In genomic region chr2:102895197-102895596, GRCm38 (mm10) we compare ENCODE assay signal across 19 mouse cellular contexts. TPM values are rescaled to one million over a fixed set of nuclear protein-coding genes. Genes with fewer than 3 reads are reported as not detected.
DNase-seq lines count a peak whose midpoint lies in the region; ATAC-seq and TF ChIP-seq lines count a peak whose summit lies in the region.
"Had no signal": no experiment of that assay in that cellular context is flagged by ENCODE, and none has a peak within 500 bp of the region (broad histone marks: within the 10 kb centered on the region; RNA-seq: fewer than 3 reads in every experiment).

No protein-coding gene starts in this region.

- peaks cover 94% of the 10 kb centered on the region for H3K79me2 ChIP-seq in CH12.LX (replicated peaks; ENCODE audit: control insufficient read depth, extremely low read depth, insufficient read depth, poor library complexity, severe bottlenecking)

- H3K9ac ChIP-seq in heart, postnatal 0 days (replicated peaks; ENCODE audit: low read depth, low read length), result no peak overlapping the region
- H3K9ac ChIP-seq in CH12.LX (ENCODE audit: insufficient read depth, low read depth), result no peak overlapping the region
- H3K9ac ChIP-seq in hindbrain, embryonic 14.5 days, result no peak overlapping the region
- H3K9ac ChIP-seq: heart, embryonic 15.5 days; hindbrain, embryonic 15.5 days; liver, embryonic 13.5 days; midbrain, embryonic 15.5 days had no signal

- no peak for DNase-seq in heart, postnatal 0 days (ENCODE audit: low spot score)
- no peak for DNase-seq in heart, adult 8-10 months (ENCODE audit: low spot score)
- DNase-seq in 3134 (ENCODE audit: extremely low read depth, insufficient read length, low spot score) (peak; percentile 37), CH12.LX (ENCODE audit: extremely low read depth) (no peak)
- no peak for DNase-seq in natural killer cell, adult 2 months (ENCODE audit: low spot score in 2 of 2)
- DNase-seq in hindbrain, embryonic 14.5 days (ENCODE audit: low spot score), result no peak
- no peak for DNase-seq in B cell, adult 2 months
- DNase-seq: cerebellum, adult 11-12 months; cerebellum, postnatal 36 days; gastrocnemius, adult 2 months; heart, postnatal 4 days; kidney, adult 8-10 months; kidney, postnatal 10 days; liver, embryonic 13.5 days had no signal

- no peak overlapping the region for H3K4me2 ChIP-seq in heart, postnatal 0 days (ENCODE audit: low read depth, low read length)
- H3K4me2 ChIP-seq in CH12.LX (ENCODE audit: insufficient read depth, low read depth, poor library complexity, severe bottlenecking), result no peak overlapping the region
- H3K4me2 ChIP-seq in hindbrain, embryonic 14.5 days (replicated peaks), result no peak overlapping the region
- H3K4me2 ChIP-seq: heart, embryonic 15.5 days; hindbrain, embryonic 15.5 days; liver, embryonic 13.5 days; midbrain, embryonic 15.5 days had no signal

- peak; percentile 20; the same call in 1 of the 2 replicates for ATAC-seq in heart, postnatal 0 days (ENCODE audit: insufficient read depth, low read depth)
- ATAC-seq in megakaryocyte progenitor cell, adult 5-6 weeks (replicated peaks; ENCODE audit: poor library complexity), result peak; percentile 6; the same call in 1 of the 2 replicates
- no peak for ATAC-seq in hindbrain, embryonic 14.5 days (ENCODE audit: low FRiP score)
- ATAC-seq: forebrain, embryonic 14.5 days; midbrain, embryonic 15.5 days had no signal

- TF ChIP-seq POLR2A in CH12.LX (IDR thresholded peaks at IDR 0.05; ENCODE audit: low read depth, low read length), result no peak

- no peak for TF ChIP-seq CTCF in heart, postnatal 0 days (IDR thresholded peaks at IDR 0.05; ENCODE audit: low read depth)
- no peak for TF ChIP-seq CTCF in CH12.LX (conservative IDR thresholded peaks at IDR 0.05 in 1 of 2, IDR thresholded peaks at IDR 0.05 in 1 of 2; ENCODE audit: low read depth in 2 of 2, low read length in 2 of 2)

- no peak overlapping the region for H3K4me3 ChIP-seq in heart, postnatal 0 days (ENCODE audit: low read depth, low read length)
- peak overlapping the region in 1 of 3 experiments; percentile 2 for H3K4me3 ChIP-seq in CH12.LX (replicated peaks in 1 of 3; ENCODE audit: low read depth in 2 of 3, low read length in 2 of 3, poor library complexity in 1 of 3)
- no peak overlapping the region for H3K4me3 ChIP-seq in hindbrain, embryonic 14.5 days (replicated peaks; ENCODE audit: low read length)
- H3K4me3 ChIP-seq: gastrocnemius, adult 2 months; heart, embryonic 15.5 days; hindbrain, embryonic 15.5 days; liver, embryonic 13.5 days; midbrain, embryonic 15.5 days had no signal

- WGBS in heart, postnatal 0 days, result 84% methylated on average over 1 of the region's 1 CpGs
- 79% methylated on average over 1 of the region's 1 CpGs for WGBS in hindbrain, embryonic 14.5 days

- in situ Hi-C loops in CH12.LX (cut with MboI; ENCODE audit: low pct_ligation_motif_present, low pct_unique_long_range_greater_than_20kb, low sequenced_read_pairs), result loop anchor here (5.0 kb wide), 1 partner anchor 37 kb away; no protein-coding TSS in a partner anchor

- H3K9me3 ChIP-seq in heart, postnatal 0 days (replicated peaks; ENCODE audit: control insufficient read depth, low read length), result no peaks in the 10 kb centered on the region
- H3K9me3 ChIP-seq in CH12.LX (replicated peaks; ENCODE audit: low read length), result no peaks in the 10 kb centered on the region
- no peaks in the 10 kb centered on the region for H3K9me3 ChIP-seq in hindbrain, embryonic 14.5 days (ENCODE audit: control insufficient read depth, low read length)
- H3K9me3 ChIP-seq: heart, embryonic 15.5 days; hindbrain, embryonic 15.5 days; liver, embryonic 13.5 days; midbrain, embryonic 15.5 days had no signal

- peaks cover 12% of the 10 kb centered on the region for H3K4me1 ChIP-seq in heart, postnatal 0 days (ENCODE audit: control insufficient read depth, insufficient read depth)
- H3K4me1 ChIP-seq in CH12.LX (ENCODE audit: control insufficient read depth in 1 of 2, insufficient read depth in 2 of 2), result peaks cover 27 to 73% of the 10 kb centered on the region in 2 experiments
- no peaks in the 10 kb centered on the region for H3K4me1 ChIP-seq in hindbrain, embryonic 14.5 days (replicated peaks; ENCODE audit: control insufficient read depth, insufficient read depth, low read length)
- H3K4me1 ChIP-seq: hindbrain, embryonic 15.5 days; midbrain, embryonic 15.5 days had no signal

- H3K27ac ChIP-seq in heart, postnatal 0 days (ENCODE audit: low read depth), result no peak overlapping the region
- 0 out of 2 replicates have a peak overlapping the region, but pooled peaks have one; percentile 10 for H3K27ac ChIP-seq in CH12.LX (ENCODE audit: insufficient read depth, low read depth)
- no peak overlapping the region for H3K27ac ChIP-seq in hindbrain, embryonic 14.5 days
- H3K27ac ChIP-seq: gastrocnemius, adult 2 months; heart, embryonic 15.5 days; hindbrain, embryonic 15.5 days; liver, embryonic 13.5 days; midbrain, embryonic 15.5 days had no signal

- TF ChIP-seq EP300 in heart, postnatal 0 days (IDR thresholded peaks at IDR 0.05; ENCODE audit: low read depth), result no peak
- no peak for TF ChIP-seq EP300 in CH12.LX (IDR thresholded peaks at IDR 0.05; ENCODE audit: low read length)

- no peaks in the 10 kb centered on the region for H3K27me3 ChIP-seq in heart, postnatal 0 days (ENCODE audit: control insufficient read depth, insufficient read depth, low read length)
- no peaks in the 10 kb centered on the region for H3K27me3 ChIP-seq in CH12.LX (replicated peaks)
- no peaks in the 10 kb centered on the region for H3K27me3 ChIP-seq in hindbrain, embryonic 14.5 days (ENCODE audit: control insufficient read depth, insufficient read depth, low read length)
- H3K27me3 ChIP-seq: heart, embryonic 15.5 days; liver, embryonic 13.5 days had no signal

- no peak for TF ChIP-seq RAD21 in CH12.LX (IDR thresholded peaks at IDR 0.05; ENCODE audit: low read depth, low read length)

- dilution Hi-C loops in CH12.LX (cut with MboI; ENCODE audit: extremely low pct_ligation_motif_present, extremely low pct_unique_long_range_greater_than_20kb, low sequenced_read_pairs), result no loop called here

- no peaks in the 10 kb centered on the region for H3K36me3 ChIP-seq in heart, postnatal 0 days (replicated peaks; ENCODE audit: control insufficient read depth, insufficient read depth, low read length)
- H3K36me3 ChIP-seq in CH12.LX (replicated peaks in 1 of 2; ENCODE audit: control insufficient read depth in 1 of 2, insufficient read depth in 1 of 2, low read length in 1 of 2), result peaks cover 22 to 70% of the 10 kb centered on the region in 2 experiments
- H3K36me3 ChIP-seq in hindbrain, embryonic 14.5 days (replicated peaks; ENCODE audit: control insufficient read depth, insufficient read depth), result no peaks in the 10 kb centered on the region
- H3K36me3 ChIP-seq: heart, embryonic 15.5 days; hindbrain, embryonic 15.5 days; liver, embryonic 13.5 days; midbrain, embryonic 15.5 days had no signal

TF ChIP-seq in CH12.LX, 34 proteins besides CTCF, POLR2A, EP300 and RAD21:
- TF ChIP-seq MAX (IDR thresholded peaks at IDR 0.05; ENCODE audit: low read length), result no peak
- no peak for TF ChIP-seq JUND (conservative IDR thresholded peaks at IDR 0.05; ENCODE audit: low read depth, low read length)
- TF ChIP-seq POLR2AphosphoS2 (IDR thresholded peaks at IDR 0.05; ENCODE audit: low read depth, low read length), result no peak
- TF ChIP-seq IRF4 (IDR thresholded peaks at IDR 0.05; ENCODE audit: low read depth, low read length), result no peak
- no peak for TF ChIP-seq PAX5 (IDR thresholded peaks at IDR 0.05; ENCODE audit: low read length)
- TF ChIP-seq ETS1 (conservative IDR thresholded peaks at IDR 0.05; ENCODE audit: low read depth, low read length), result no peak
- TF ChIP-seq SMC3 (IDR thresholded peaks at IDR 0.05; ENCODE audit: low read depth, low read length), result no peak
- no peak for TF ChIP-seq ELF1 (IDR thresholded peaks at IDR 0.05; ENCODE audit: low read depth, low read length)
- TF ChIP-seq ZNF384 (IDR thresholded peaks at IDR 0.05; ENCODE audit: low read depth, low read length), result no peak
- TF ChIP-seq CHD1 (IDR thresholded peaks at IDR 0.05; ENCODE audit: low read depth, low read length), result no peak
- TF ChIP-seq KAT2A (IDR thresholded peaks at IDR 0.05; ENCODE audit: insufficient replicate concordance, low read length), result no peak
- no peak for TF ChIP-seq NELFE (IDR thresholded peaks at IDR 0.05; ENCODE audit: low read depth, low read length)
- no peak for TF ChIP-seq CHD2 (IDR thresholded peaks at IDR 0.05; ENCODE audit: low read length)
- no peak for TF ChIP-seq GABPA (IDR thresholded peaks at IDR 0.05; ENCODE audit: insufficient replicate concordance, low read depth, low read length)
- TF ChIP-seq TBP (conservative IDR thresholded peaks at IDR 0.05; ENCODE audit: low read depth, low read length), result no peak
TF ChIP-seq in CH12.LX: peak in this region for 0.

RNA-seq across cellular contexts. Expression of gene Cd44, which starts 6.3 kb away (rescaled TPM):
- total RNA-seq in heart, postnatal 0 days (2014; rRNA removed; ENCODE audit: low replicate concordance), result 12.5 and 25.8 TPM in 2 replicates
- 7.4 and 9.3 TPM in 2 replicates for polyA plus RNA-seq in heart, postnatal 0 days (2015; fragmentation: Nextera tagmentation; extraction: Ambion mirVana)
- 1 to 10 TPM; 5.6 to 9.5 (median 6.8) TPM for total RNA-seq in heart, adult 8-10 months (2022)
- total RNA-seq in CH12.LX (2012; rRNA removed) (122 and 153 TPM in 2 replicates), CH12.LX (2014; rRNA removed) (93.3 and 112 TPM in 2 replicates)
- 95.3 and 102 TPM in 2 replicates for polyA plus RNA-seq in CH12.LX (2012; ENCODE audit: insufficient read length, low read depth)
- 182 and 183 TPM in 2 replicates for total RNA-seq in megakaryocyte progenitor cell, adult 5-6 weeks (2015)
- 128 and 134 TPM in 2 replicates for total RNA-seq in megakaryocyte progenitor cell, adult 5-6 weeks (2017)
- 4.7 and 5.2 TPM in 2 replicates for polyA plus RNA-seq in hindbrain, embryonic 14.5 days (2014; fragmentation: Nextera tagmentation; extraction: Ambion mirVana)
